Mouse (Mus musculus): Measurements from ENCODE around the gene Eml5.

Gene Eml5

DNA sequence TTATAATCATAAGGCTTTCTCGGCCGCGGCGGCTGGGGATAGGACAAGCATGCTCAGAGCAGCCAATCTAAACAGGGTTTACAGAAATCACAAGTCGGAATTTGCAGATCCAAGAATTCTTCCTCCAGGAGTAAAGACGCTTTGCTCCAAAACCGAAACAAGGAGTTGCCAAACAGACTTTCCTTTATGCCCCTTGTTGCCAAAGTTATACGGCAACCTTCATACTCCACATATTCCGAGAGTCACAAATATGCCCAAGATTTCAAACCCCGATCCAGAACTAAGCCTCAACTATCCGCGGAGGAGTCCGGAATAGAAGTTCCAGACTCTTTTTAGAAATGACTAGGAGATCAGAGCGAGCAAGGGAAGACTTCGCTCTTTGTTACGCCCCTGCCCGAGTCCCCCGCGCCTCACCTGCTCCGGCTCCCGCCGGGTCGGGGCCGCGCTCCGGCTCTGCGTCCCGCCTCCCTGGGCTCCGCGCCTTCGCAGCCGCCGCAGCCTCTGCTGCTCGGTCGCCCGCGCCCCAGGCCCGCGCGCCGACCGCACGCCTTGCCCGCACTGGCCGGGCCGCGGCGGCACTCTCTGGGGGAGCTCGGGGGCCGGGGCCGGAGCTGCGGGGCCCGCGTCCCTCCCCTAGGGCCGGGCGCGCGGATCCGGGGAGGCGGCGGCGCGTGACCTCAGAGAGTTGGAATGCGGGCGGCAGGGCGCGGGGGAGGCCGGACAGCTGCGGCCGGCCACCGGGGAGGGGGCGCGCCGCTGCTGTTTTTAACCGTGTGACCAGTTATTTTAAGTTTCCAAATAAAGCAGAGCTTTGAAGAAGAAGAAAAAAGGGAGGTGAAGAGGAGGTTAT lies 164.1 kb downstream of the Eml5 start, which contains the start of gene Ptpn21:
Gene Ptpn21 (minus strand): TSS at position 455 of the 850 bp plus-strand sequence.
- no peak for DNase-seq (ENCODE audit: extremely low read depth, low read depth)

Measured in MEL-GATA-1-ER (cell line).